Mouse (Mus musculus): ENCODE results near the gene Cdh12.

The Cdh12 gene

DNA sequence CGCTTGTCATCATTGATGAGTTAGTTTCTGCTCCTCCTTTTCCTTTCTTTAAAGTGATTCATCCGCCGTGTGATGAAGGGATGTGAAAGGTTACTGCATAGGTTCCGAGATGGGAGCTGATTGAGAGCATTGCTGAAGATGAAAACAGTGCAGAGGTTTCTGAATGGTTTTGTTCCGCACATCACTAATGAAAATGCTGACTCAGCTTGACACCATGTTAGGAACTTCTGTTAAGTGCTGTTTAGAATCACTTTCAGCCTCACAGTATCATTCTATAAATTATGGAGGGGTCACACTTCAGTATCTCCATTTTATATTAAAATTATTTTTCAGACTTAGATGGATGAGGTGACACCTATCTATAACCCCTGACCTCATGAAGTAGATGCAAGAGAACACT lies 247.2 kb downstream of the Cdh12 start:
- in situ Hi-C loops (cut with MboI): no loop called here

DNA sequence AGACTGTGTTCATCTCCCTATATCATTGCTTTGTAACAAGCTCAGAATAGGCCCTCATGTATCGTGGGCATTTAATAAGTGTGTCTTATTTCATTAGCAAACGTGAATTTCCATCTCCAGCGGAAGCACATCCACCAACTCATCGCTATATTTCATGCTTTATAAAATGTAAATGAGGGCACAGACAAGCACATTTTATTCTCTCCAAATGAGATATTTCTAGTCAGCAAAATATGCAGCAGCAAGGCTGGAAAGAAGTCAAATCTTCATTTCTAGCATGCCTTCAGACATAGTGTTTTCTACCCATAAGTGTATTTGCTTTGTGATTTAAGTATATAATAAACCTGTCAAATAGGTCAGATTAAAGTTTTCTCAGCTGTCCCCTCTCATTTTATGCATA lies 262.8 kb downstream of the Cdh12 start:
- in situ Hi-C loops (cut with MboI): no loop called here

DNA sequence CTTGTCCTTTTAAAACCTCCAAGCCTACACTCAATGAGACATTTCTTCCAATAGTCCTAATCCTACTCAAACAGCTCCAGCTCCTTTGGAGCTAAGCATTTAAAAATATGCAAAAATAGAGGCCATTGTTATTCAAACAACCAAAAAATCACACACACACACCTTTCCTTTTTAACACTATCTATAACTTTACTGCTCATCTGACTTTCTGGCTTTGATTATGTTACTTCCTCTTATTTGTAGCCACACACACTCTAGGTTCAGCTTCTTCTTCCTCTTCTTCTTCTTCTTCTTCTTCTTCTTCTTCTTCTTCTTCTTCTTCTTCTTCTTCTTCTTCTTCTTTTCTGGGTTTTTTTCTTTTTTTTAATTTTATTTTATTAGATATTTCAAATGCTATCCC lies 323.2 kb downstream of the Cdh12 start:
- in situ Hi-C loops (cut with MboI): no loop called here

DNA sequence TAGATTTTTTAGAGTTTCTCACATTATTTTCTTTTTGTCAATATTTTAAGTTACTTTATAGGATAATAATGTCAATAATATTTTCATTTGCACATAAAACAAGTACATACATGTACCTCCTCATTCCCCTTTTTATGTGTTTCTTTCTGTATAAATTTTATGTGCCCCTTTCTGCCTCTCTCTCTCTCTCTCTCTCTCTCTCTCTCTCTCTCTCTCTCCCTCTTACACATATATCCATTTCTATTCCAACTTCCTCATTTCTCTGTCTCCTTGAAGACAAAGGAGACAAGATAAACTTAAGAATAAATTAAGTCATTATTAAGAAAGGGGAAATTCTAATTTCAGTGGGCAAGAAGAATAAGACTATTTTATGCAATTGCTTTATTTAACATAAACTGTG lies 324.4 kb downstream of the Cdh12 start:
- in situ Hi-C loops (cut with MboI): no loop called here

DNA sequence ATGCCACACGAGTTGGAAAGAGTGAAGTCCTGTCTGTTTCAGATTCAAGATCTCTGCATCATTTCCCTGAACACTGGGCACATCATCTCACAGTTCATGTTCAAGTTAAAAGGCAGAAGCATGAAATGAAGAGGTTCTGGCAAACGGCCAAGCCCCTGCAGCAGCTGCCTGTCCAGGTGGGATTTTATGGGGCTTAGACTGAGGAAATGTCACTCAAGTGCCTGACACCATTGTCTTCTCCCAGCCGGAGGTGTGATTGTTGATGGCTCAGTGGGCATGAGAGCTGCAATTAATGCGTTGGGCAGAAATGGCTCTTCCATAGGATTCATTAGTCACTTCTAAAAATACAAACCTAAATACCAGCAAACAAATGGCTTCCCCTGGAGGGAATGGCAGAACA lies 347.9 kb downstream of the Cdh12 start:
- in situ Hi-C loops (cut with MboI): no loop called here

DNA sequence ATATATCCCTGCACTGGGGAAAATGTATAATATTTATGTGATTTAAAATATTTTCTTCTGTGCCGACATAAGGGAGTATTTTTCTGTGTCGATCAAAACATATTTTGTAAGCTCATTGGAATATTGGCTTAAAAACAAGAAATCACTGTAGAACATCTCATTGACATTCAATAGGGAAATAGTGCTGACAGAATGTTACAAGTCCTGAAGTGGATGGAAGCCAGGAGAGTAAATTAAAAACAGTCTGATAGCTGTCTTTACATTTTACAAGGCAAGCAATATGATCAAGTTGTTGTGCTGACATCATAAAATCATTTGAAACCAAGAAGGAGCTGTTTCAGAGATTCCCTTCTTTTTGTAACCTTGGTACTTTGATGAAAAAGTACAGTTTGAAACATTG lies 349.5 kb downstream of the Cdh12 start:
- in situ Hi-C loops (cut with MboI): no loop called here

DNA sequence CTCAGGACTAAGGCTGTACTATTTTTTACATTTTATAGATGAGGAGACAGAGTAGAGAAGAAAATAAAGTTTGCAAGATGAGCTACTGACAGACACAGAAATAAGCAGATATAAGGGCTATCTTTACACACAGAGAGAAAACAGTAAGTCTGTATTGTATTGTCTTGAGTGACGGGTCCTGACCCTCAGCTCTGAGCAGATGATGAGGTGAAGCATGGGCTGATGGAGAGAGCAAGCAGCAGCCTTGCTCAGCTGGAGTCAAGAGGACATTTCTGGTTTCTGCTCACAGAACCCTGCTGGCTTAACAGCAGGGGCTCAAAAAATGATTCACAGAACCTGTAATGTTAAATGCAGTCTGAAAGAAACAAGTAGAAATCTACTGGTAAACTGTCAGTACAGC lies 386.8 kb downstream of the Cdh12 start:
- in situ Hi-C loops (cut with MboI): no loop called here

DNA sequence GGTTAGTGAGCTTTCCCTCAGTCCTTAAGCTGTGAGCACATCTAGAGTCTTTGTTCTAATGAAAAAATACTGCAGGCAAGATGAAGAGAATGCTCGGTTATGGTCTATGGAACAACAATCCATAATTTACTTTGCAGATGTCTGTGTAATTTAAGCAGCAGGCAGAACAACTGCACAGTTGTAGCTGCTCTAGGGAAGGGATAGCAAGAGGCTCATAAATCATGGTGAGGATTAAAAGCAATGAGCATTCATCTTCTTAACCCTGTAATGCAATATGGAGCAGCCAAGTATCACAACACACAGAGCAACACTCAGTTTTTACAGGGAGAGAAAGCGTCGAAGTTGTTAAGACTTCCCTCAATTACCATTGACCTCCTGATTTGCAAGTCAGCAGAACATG lies 387.9 kb downstream of the Cdh12 start:
- in situ Hi-C loops (cut with MboI): no loop called here

DNA sequence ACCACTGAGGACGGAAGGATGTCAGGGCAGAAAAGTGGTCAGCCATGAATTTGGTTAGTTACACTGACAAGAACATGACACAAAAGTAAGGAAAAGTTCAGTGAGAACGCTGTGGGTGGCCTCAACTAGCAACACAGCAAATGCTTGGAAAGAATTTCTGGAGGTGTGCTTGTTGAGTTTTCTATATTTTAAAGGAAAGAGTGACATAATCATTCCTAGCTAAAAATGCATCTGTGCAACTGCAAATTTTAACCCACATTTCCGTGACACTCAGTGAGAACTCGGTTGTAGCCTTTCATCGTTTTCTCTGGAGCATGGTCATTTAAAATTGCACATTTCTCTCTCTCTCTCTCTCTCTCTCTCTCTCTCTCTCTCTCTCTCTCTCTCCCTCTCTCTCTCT lies 392.4 kb downstream of the Cdh12 start:
- in situ Hi-C loops (cut with MboI): no loop called here

DNA sequence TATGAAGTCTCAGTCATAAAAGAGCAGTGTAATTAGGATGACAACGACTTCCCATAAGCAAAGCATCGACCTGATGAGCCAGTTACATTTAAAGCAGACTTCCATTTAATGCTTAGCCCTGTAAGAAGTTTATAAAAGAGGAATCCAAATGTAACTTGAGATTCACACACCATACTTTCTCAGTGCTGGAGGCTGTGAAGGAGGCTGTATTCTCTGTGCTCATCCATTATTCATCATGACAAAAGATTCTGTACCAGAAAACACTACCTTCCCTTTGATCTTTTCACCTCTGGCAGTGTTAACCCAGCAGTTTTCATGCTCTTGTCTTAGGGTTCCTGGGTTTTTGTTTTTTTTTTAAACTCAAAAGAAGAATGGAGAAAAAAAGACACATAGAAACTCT lies 414.0 kb downstream of the Cdh12 start:
- in situ Hi-C loops (cut with MboI): no loop called here

DNA sequence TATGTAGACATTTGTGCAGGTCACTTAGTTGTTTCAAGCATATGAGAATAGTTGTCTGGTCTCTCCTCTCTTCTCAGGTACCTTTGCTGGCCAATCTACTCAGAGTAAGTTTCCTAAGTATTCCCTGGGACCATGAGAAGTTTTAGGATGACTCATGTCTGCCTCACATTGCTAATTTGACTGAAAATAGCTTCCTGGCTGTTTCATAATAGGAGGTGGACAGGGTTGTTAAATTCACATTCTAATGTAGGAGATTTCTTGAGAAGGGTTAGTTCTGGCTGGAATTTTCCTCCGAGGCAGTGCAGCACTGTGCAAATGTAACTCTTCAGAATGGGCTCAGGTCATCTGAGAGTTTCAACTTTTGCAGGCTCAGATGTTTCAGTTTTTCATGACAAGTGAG lies 423.5 kb downstream of the Cdh12 start:
- in situ Hi-C loops (cut with MboI): no loop called here

DNA sequence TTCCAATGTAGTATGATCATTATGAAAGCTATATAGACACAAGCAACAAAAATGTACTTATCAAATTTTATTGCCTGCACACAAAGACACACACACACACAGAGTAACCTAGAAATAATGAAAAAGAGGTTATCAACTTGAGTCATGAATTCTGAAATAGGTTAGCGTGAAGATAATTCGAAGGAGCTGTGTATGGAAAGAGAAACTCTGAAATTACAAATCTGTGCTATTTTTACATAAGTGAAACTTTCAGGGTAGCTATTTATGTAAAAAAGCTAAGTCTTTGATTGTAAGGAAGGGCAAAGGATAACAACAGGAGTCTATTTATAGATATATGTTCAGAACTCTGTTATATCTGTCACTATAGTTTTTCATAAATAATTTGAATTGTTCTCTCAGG lies 427.9 kb downstream of the Cdh12 start:
- in situ Hi-C loops (cut with MboI): no loop called here

DNA sequence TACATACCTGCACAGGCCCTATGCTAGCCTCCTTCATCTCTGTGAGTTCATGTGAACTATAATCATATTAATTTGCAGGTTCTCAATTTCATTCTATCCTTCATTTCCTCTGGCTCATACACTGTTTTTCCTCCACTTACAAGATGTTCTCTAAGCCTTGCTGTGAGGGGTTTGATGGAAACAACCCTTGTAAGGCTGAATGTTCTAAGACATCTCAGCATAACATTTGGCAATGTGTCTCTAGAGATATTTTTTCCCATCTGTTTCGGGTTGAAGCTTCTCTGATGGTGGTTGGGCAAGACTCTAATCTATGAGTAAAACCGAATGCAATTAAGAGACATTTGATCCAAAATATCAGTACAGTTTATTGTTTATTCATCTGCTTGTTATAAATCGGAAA lies 444.4 kb downstream of the Cdh12 start:
- in situ Hi-C loops (cut with MboI): no loop called here

DNA sequence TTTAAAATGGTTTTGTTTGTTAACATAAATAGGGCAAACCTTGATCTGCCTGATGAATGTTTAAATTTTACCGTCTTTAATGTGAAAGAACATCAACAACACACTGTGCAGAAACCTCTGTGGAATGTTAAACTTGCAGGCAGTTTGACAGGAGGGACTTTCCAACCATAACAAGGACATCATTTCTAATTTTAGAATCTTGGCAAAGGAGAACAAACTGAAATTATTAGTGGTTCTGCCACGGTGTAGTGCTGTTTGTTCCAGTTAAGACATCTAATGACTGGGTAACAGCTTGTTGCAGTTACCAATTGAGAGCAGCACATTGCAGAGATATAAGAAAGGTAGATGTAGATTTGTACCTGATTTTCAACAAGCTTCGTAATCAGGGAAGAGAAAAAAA lies 453.5 kb downstream of the Cdh12 start:
- in situ Hi-C loops (cut with MboI): no loop called here

DNA sequence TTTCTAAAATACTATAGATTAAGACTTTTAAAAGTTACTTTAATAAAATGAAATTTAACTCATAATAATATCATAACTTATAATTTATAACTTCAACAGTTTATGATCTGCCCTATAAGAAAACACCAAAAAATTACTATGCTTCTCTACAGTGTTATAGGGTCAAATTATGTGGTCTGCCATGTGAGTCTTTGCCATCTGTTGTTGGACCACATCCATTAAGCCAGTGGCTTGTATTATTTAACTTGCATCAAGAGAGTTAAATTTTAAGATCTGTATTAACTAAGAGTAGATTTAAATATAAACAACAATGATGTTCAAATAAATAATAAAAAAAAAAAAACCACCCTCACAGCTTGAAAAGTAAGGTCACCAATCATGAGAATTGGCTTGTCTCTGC lies 479.2 kb downstream of the Cdh12 start:
- in situ Hi-C loops (cut with MboI): no loop called here

DNA sequence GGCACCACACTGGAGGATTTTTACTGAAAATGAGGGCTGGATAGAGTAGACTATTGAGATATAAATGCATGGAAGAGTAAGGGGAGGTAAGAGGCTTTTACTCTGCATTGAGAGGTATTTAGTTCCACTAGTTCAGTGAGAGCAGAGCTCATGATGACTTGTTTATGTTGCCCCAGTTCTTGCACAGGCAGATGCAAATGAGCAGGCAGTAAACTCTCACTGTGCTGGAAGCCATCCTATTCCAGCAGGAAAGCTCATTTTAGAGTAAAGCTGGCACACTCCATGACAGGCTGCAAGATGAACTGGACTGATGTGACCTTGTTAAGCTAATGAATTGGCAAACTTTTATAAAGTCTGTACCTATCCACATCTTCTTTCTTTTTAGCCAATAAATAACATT lies 494.9 kb downstream of the Cdh12 start:
- in situ Hi-C loops (cut with MboI): no loop called here

DNA sequence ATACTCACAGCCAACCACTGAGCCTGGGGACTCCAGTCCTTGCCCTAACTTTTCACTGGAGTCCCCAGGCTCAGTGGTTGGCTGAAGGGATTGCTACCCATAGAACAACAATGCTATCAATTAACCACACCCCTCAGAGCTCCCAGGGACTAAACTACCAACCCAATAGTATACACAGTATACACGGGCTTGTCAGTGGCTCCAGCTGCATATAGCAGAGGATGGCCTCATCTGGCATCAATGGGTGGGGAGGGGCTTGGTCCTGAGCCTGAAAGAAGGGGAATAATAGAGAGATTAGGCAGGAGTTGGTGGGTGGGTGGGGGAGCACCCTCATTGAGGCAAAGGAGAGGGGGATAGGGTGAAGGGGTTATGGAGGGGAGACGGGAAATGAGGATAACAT lies 518.4 kb downstream of the Cdh12 start:
- in situ Hi-C loops (cut with MboI): no loop called here

DNA sequence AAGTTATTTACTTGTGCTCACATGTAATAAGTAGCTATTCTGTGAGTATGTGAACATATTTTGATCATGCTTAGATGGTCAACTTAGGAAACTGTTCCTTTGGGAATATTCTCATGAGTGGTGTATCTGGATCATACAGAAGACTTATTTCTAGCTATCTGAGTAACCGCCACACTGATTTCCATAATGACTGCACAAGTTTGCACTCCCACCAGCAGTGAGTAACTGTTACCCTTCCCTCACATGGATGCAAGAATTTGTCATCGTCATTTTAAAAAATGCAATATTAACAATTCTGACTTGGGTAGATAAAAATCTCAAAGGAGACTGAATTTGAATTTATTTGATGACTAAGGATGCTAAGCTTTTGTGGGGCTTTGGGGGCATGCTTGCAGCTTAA lies 522.0 kb downstream of the Cdh12 start:
- in situ Hi-C loops (cut with MboI): no loop called here

DNA sequence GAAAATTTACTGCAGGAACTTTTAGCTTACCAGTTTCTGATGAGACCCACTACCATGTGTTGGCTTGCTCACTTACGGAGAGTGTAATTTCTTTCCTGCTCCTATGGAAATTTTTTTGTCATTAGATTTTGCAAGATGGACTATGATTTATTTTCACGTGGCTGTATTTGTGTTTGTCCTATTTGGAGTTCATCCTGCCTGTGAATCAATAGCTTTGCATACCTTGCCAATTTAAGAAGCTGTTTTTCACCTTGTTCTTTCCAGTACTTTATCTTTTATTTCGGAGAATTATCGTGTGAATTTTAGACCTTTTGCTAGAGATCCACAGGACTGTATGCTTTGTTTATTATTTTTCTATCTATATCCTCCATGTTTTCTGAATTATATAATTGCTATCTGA lies 551.5 kb downstream of the Cdh12 start:
- in situ Hi-C loops (cut with MboI): no loop called here

DNA sequence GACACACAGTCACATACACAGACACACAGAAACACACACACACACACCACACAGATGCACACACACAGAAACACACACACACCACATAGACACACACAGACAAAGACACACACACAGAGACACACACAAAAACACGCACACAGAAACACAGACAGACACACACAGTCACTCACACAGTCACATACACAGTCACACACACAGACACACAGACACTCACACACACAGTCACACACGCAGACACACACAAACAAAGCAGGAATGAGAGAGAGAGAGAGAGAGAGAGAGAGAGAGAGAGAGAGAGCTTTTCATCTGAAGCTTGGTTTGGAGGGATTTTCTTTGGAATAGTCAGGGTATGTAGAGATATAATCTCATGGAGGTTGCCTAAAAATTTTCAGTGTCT lies 558.9 kb downstream of the Cdh12 start:
- in situ Hi-C loops (cut with MboI): no loop called here

DNA sequence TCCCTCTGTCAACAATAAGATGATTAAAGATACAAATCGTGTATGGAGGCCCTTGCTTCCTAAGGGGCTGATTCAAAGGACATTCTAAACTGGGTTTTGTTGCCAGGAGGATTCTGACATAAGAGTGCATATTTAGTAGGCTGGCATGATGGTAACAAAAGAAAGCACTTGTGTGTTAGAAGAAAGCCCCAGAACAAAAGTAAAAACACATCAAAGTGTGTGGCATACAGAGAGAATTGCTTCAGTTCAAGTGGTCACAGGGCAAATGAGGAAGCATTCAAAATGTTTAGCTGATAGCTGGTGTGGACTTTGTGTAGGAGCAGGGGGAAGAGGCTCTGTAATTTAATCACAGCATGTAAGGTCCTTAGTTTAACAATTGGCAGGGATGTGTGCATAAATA lies 559.4 kb downstream of the Cdh12 start:
- in situ Hi-C loops (cut with MboI): no loop called here

DNA sequence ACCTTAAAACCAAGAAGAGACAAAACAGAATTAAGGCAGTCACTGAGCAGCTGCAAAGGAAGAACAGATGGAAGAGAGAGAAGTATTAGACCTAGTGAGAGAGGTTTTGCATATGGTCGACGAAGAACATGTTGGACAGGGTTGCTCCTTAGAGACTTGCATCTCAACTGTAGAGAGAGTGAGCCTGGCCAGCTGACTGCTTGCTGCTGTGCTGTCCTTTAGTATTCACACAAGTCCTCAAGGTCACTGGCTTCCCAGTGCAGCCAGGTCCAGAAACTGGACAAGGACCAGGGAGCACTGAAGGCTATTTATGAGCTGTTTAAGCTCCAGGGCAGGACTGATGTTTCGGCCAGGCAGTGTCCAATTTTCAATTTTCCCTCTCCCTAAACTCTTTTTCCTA lies 559.9 kb downstream of the Cdh12 start:
- in situ Hi-C loops (cut with MboI): no loop called here

DNA sequence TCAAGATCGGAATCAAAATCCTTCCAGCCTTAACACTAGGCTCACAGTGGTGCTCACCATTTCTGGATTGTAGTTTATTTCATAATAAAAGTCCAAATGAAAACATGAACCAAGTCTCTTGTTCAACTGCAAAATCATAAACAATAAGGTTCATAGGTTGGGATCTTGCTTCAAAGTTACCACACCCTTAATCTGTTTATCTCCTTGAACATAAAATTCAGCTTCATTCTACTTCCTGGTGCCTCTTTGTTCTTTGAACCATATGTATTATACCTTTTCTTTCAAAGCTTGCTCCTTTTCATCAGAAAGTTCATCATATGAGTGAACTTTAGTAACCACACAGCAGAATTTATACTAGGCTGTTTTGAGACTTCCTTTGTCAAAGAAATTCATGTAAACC lies 614.6 kb downstream of the Cdh12 start:
- in situ Hi-C loops (cut with MboI): no loop called here

DNA sequence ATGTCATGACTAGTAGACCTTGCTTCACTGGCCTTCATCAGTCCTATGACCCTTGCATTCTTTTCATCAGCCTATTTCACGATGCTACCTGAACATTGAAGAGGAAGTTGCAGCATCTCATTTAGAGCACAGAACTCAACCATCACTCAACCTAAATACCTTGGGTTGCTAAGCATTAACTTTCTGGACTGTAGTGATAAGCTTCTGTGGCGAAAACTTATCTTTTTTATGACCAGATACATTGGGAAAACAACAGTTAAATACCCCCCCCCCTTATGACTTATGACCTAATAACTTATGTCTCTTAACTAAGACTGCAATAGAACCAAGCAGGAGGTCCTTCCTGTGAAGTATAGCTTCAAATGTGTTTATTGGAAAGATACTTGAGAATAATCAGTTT lies 620.2 kb downstream of the Cdh12 start:
- in situ Hi-C loops (cut with MboI): no loop called here

DNA sequence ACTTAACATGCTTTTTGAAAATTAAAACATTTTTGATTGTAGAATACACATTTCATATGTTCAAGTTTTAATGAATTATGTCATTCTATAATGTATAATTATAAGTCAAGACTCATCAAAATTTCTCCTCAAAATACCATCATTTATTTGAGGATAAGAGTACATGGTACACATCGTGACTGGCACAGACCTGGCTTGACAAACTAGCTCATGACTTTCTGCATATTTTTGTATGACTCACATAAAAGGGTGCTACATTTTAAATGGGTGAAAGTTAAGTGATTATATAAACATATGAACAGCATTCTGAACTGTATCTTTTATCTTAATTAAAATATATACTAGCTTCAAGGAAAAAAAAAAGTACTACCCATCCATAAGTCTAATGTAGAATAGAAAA lies 643.8 kb downstream of the Cdh12 start:
- in situ Hi-C loops (cut with MboI): no loop called here

All from mature B cell (primary cell).